Comparison of ENCODE assay signal across 14 mouse cellular contexts in genomic region chr7:6829148-6829547, GRCm38 (mm10).
A peak's percentile ranks its signal among the peaks of the same experiment; 100 is the strongest.
DNase-seq lines count a peak whose midpoint lies in the region; ATAC-seq lines count a peak whose summit lies in the region.
"Had no signal": no experiment of that assay in that cellular context is flagged by ENCODE, and none has a peak within 500 bp of the region (broad histone marks: within the 10 kb centered on the region; RNA-seq: fewer than 3 reads in every experiment).

No protein-coding gene starts in this region.

- no peak overlapping the region for H3K4me2 ChIP-seq in forebrain, embryonic 11.5 days (ENCODE audit: low read depth, low read length, severe bottlenecking)
- H3K4me2 ChIP-seq in hindbrain, embryonic 14.5 days (replicated peaks), result no peak overlapping the region
- H3K4me2 ChIP-seq in midbrain, embryonic 16.5 days (ENCODE audit: low read length), result no peak overlapping the region
- H3K4me2 ChIP-seq: limb, embryonic 13.5 days had no signal

- H3K27ac ChIP-seq in forebrain, embryonic 11.5 days (ENCODE audit: low read depth, low read length), result no peak overlapping the region
- no peak overlapping the region for H3K27ac ChIP-seq in forebrain, embryonic 10.5 days
- H3K27ac ChIP-seq in hindbrain, embryonic 14.5 days, result peak overlapping the region; percentile 71
- H3K27ac ChIP-seq in midbrain, embryonic 16.5 days (ENCODE audit: low read length), result peak overlapping the region; percentile 86
- H3K27ac ChIP-seq: limb, embryonic 13.5 days had no signal

- no peaks in the 10 kb centered on the region for H3K27me3 ChIP-seq in forebrain, embryonic 11.5 days (ENCODE audit: control insufficient read depth, insufficient read depth, low read length)
- H3K27me3 ChIP-seq in forebrain, embryonic 10.5 days (ENCODE audit: poor library complexity, severe bottlenecking), result no peaks in the 10 kb centered on the region
- no peaks in the 10 kb centered on the region for H3K27me3 ChIP-seq in hindbrain, embryonic 14.5 days (ENCODE audit: control insufficient read depth, insufficient read depth, low read length)
- H3K27me3 ChIP-seq in midbrain, embryonic 16.5 days (ENCODE audit: control insufficient read depth, insufficient read depth, low read depth, low read length), result no peaks in the 10 kb centered on the region
- H3K27me3 ChIP-seq: limb, embryonic 13.5 days had no signal

- H3K9ac ChIP-seq in forebrain, embryonic 11.5 days (ENCODE audit: low read length), result no peak overlapping the region
- H3K9ac ChIP-seq in hindbrain, embryonic 14.5 days, result no peak overlapping the region
- no peak overlapping the region for H3K9ac ChIP-seq in midbrain, embryonic 16.5 days (ENCODE audit: low read depth, low read length)
- H3K9ac ChIP-seq: limb, embryonic 13.5 days had no signal

- no peak for DNase-seq in forebrain, embryonic 11.5 days (ENCODE audit: low spot score)
- no peak for DNase-seq in forebrain, embryonic 10.5 days (ENCODE audit: extremely low spot score, low spot score)
- DNase-seq in brain, embryonic 18.5 days (ENCODE audit: low read depth, low spot score), result peak; percentile 43
- peak; percentile 52 for DNase-seq in hindbrain, embryonic 14.5 days (ENCODE audit: low spot score)
- DNase-seq in urinary bladder, adult 2 months (ENCODE audit: low spot score), result no peak
- DNase-seq in urinary bladder, postnatal 4 days (ENCODE audit: low spot score in 2 of 2), result no peak
- DNase-seq: adrenal gland, postnatal 10 days; cerebellum, adult 9-10 months; lung, postnatal 36 days; thymus, adult 18-20 months had no signal

- no peaks in the 10 kb centered on the region for H3K36me3 ChIP-seq in forebrain, embryonic 11.5 days (ENCODE audit: control insufficient read depth, insufficient read depth, low read length)
- no peaks in the 10 kb centered on the region for H3K36me3 ChIP-seq in forebrain, embryonic 10.5 days (replicated peaks)
- no peaks in the 10 kb centered on the region for H3K36me3 ChIP-seq in hindbrain, embryonic 14.5 days (replicated peaks; ENCODE audit: control insufficient read depth, insufficient read depth)
- no peaks in the 10 kb centered on the region for H3K36me3 ChIP-seq in midbrain, embryonic 16.5 days (ENCODE audit: control insufficient read depth, insufficient read depth, low read length)
- H3K36me3 ChIP-seq: limb, embryonic 13.5 days had no signal

- H3K9me3 ChIP-seq in forebrain, embryonic 11.5 days (ENCODE audit: control insufficient read depth, low read length), result no peaks in the 10 kb centered on the region
- H3K9me3 ChIP-seq in forebrain, embryonic 10.5 days, result no peaks in the 10 kb centered on the region
- no peaks in the 10 kb centered on the region for H3K9me3 ChIP-seq in hindbrain, embryonic 14.5 days (ENCODE audit: control insufficient read depth, low read length)
- no peaks in the 10 kb centered on the region for H3K9me3 ChIP-seq in midbrain, embryonic 16.5 days (replicated peaks; ENCODE audit: control insufficient read depth, low read length, poor library complexity, severe bottlenecking)
- H3K9me3 ChIP-seq: limb, embryonic 13.5 days had no signal

- 0 out of 2 replicates have a peak, but pooled peaks have one; percentile 70 for ATAC-seq in forebrain, embryonic 11.5 days (replicated peaks; ENCODE audit: low FRiP score)
- 0 out of 2 replicates have a peak, but pooled peaks have one; percentile 51 for ATAC-seq in hindbrain, embryonic 14.5 days (ENCODE audit: low FRiP score)
- peak; percentile 90 for ATAC-seq in midbrain, embryonic 16.5 days
- ATAC-seq in erythroblast, adult 5-6 weeks (replicated peaks; ENCODE audit: low FRiP score, poor library complexity, severe bottlenecking), result no peak
- ATAC-seq: inflammation-experienced regulatory T-cells, adult 6 months had no signal

- H3K4me3 ChIP-seq in forebrain, embryonic 11.5 days (ENCODE audit: low read depth, low read length), result no peak overlapping the region
- H3K4me3 ChIP-seq in forebrain, embryonic 10.5 days, result no peak overlapping the region
- H3K4me3 ChIP-seq in hindbrain, embryonic 14.5 days (replicated peaks; ENCODE audit: low read length), result no peak overlapping the region
- no peak overlapping the region for H3K4me3 ChIP-seq in midbrain, embryonic 16.5 days (ENCODE audit: low read depth, low read length)
- H3K4me3 ChIP-seq: limb, embryonic 13.5 days had no signal

- WGBS in forebrain, embryonic 11.5 days, result 2% methylated on average over 2 of the region's 2 CpGs
- WGBS in forebrain, embryonic 10.5 days, result 3% methylated on average over 2 of the region's 2 CpGs
- 6% methylated on average over 2 of the region's 2 CpGs for WGBS in hindbrain, embryonic 14.5 days
- 5% methylated on average over 2 of the region's 2 CpGs for WGBS in midbrain, embryonic 16.5 days

- H3K4me1 ChIP-seq in forebrain, embryonic 11.5 days (replicated peaks; ENCODE audit: control insufficient read depth, insufficient read depth, low read length), result no peaks in the 10 kb centered on the region
- peaks cover 13% of the 10 kb centered on the region for H3K4me1 ChIP-seq in forebrain, embryonic 10.5 days
- 0 out of 2 replicates have a peak, but pooled peaks cover 5% of the 10 kb centered on the region for H3K4me1 ChIP-seq in hindbrain, embryonic 14.5 days (replicated peaks; ENCODE audit: control insufficient read depth, insufficient read depth, low read length)
- peaks cover 15% of the 10 kb centered on the region for H3K4me1 ChIP-seq in midbrain, embryonic 16.5 days (ENCODE audit: control insufficient read depth, insufficient read depth, low read length)

Comparison
In these comparisons a context has a peak if more than half of its experiments do, and no peak if none do; other contexts are left out.
1. DNase-seq: peak in brain, embryonic 18.5 days (single experiment) and hindbrain, embryonic 14.5 days (single experiment); none in forebrain, embryonic 11.5 days (single experiment), forebrain, embryonic 10.5 days (single experiment), urinary bladder, adult 2 months (single experiment) and urinary bladder, postnatal 4 days (0 of 2).
2. H3K27ac ChIP-seq: peak in hindbrain, embryonic 14.5 days (single experiment) and midbrain, embryonic 16.5 days (single experiment); none in forebrain, embryonic 11.5 days (single experiment) and forebrain, embryonic 10.5 days (single experiment).